Mouse (Mus musculus) thymus, postnatal 0 days (tissue): ENCODE data around the gene Rbm6. TPM values are rescaled to one million over a fixed set of nuclear protein-coding genes. Genes with fewer than 3 reads are reported as not detected.
A peak's percentile ranks its signal among the peaks of the same experiment; 100 is the strongest.

Experiments
- DNase-seq: peaks from one replicate; pipeline ENCODE4 v3.0.0-alpha.2; 2015; ENCODE audit warnings: low spot score
- polyA plus RNA-seq: library from polyadenylated mRNA; unstranded; fragments of >200 nt; fragmentation: Nextera tagmentation; extraction: Ambion mirVana; gene quantifications from 2 replicates; pipeline ENCODE4 v1.2.1, GENCODE M21; 2015

The Rbm6 gene
- polyA plus RNA-seq, 1 experiment from 2014 or later: 66.2 TPM

- DNase-seq: no peak
Observed at GRCm38 (mm10) chr9:107880411-107880810, 7.4 kb upstream of the Rbm6 start.

DNA sequence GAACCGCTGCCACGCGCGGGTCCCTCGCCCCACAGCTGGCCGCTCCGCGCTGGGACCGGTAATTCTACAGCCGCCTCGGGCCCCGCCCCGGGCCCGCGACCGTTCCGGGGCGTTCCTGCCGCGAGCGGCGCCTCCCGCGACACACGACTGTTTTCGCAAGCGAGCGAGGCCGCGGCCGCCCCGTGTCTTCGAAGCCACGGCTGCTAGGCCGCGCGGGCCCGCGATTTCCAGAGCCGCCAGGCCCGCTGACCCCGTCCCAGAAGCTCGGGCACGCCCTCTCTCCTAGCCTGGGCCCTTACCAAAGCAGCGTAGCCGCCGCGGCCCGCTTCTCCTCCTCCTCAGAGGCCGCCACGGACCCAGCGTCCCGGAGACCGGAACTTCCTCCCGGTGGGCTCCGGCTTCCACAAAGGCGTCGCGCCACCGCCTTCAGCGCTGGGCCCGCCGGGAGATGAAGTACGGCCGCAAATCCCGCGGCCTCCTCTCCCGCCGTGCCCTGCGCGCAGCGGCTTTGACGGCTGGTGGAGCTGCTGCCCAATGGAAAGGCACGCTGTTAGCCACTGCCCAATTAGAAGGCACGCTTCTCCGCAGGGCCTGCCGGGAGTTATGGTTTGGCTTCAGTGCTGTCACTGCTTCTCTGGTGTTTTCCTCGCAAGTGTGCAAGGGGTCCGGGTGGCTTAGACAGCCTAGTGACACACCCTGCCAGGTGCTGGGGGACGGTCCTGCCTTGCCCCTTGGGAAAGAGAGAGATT is 513 bp downstream of the Rbm6 start:
- DNase-seq: peak; percentile 98

- DNase-seq: no peak
Observed at GRCm38 (mm10) chr9:107866081-107866480, 7.0 kb downstream of the Rbm6 start.

DNA sequence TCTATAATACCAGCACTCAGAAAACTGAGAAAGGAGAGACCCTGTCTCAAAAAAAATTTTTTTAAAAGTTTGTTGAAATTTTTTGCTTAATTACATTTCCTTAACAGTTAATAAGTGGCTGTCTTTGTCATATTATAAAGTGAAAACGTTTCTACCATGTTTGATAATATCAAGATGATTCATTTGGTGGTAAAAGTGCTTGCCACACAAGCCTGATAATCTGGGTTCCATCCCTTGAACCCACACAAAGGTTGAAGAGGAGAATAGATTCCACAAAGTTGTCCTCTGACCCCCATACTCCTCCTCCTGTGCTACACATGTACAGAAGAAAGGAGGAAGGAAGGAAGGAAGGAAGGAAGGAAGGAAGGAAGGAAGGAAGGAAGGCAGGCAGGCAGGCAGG is 8.5 kb downstream of the Rbm6 start:
- no peak for DNase-seq

GRCm38 (mm10) chr9:107858343-107858742 is 14.7 kb downstream of the Rbm6 start:
- DNase-seq: no peak

DNA sequence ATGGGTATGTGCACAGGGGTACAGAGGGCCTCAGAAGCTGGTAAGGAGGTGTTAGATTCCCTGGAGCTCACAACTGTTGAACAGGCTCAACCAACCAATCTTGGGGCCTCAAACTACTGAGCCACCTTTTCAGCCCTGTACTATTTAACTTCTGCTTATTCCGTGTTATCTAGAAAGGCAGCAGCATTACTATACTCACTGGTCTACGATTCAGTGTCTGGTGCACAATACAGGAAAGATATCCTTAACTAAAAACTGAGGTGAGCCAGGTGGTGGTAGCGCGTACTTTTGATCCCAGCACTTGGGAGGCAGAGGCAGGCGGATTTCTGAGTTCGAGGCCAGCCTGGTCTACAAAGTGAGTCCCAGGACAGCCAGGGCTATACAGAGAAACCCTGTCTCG is 24.1 kb downstream of the Rbm6 start:
- DNase-seq: no peak

DNA sequence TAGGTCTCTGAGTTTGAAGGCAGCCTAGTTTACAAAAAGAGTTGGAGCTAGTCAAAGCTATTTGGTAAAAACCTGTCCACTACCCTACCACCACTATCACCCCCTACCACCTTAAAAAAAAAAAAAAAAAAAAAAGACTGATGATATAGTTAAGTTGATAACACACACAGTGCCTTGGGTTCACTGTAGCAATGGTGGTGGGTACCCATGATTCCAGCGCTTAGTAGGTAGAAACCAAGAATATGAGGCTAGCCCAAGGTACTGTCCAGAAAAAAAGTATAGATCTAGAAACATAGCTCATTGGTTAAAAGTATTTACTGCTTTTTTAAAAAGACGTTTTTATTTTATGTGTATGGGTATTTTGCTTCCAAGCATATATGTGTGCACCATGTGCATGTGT is 30.3 kb downstream of the Rbm6 start:
- no peak for DNase-seq

DNA sequence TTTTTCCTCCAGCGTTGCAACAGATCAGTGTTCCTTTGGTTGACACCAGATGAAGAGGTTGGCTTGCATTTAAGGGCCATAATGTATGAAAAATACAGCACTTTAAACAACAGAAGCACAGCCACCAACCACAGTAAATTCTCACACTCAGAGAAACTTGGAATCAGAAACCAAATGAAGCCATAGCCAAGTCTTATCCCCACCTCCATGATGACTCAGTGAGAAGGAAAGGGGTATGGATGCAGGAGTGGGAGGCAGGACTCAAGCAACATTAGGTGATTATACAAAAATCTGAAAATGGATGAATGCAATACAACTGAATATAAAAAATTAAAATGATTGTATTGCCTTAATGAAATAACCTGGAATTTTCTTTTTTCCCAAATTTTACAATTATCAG is 34.2 kb downstream of the Rbm6 start:
- DNase-seq: no peak

- DNase-seq: no peak
Observed at GRCm38 (mm10) chr9:107833826-107834225, 39.2 kb downstream of the Rbm6 start.

DNA sequence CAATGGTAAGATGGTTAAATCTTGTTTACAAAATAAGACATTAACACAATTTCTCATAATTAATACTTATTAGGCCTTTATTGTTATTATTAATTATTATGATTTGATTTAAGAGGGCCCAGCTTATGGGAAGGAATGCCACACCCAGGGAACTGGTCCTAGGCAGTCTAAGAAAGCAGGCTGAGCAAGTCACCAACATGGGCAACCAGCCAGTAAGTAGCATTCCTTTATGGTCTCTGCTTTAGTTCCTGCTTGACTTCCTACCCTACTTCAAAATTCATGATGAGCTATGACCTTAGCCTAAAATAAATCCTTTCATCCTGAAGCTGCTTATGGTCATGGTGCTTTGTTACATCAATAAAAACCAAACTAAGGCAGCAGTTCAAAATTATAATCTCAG is 41.3 kb downstream of the Rbm6 start:
- no peak for DNase-seq

DNA sequence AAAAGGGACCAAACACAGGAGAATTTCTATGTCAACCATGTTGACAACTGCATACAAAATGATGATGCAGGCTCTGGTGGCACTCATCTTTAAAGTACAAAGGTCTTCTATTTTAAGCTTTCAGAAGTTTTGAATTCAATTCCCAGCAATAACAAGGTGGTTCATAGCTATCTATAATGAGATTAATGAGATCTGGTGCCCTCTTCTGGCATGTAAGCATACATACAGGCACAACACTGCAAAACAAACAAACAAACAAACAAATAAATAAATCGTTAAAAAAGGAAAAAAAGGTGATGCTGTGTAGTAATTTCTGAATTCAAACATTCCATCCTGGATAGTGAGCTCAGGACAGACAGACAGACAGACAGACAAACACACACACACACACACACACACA is 60.9 kb downstream of the Rbm6 start:
- no peak for DNase-seq

DNA sequence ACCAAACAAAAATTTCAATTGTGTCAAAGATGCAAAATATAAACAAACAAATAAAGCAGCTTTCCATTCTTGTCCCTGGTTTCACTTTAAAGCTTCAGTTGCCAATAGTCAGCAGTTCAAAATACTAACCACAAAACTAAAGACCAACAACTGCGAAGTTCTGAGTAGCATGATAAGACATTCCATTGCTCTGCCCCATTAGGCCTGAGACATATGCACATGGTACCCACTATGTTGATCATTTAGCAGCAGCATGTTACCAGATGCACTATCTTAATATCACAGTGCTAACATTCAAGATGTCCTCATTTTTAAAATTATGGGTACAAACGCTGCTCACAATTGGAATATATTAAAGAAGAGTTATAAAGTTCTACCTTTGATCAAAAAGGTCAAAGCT is 62.1 kb downstream of the Rbm6 start:
- DNase-seq: no peak

GRCm38 (mm10) chr9:107791714-107792113 is 81.3 kb downstream of the Rbm6 start:
- no peak for DNase-seq

GRCm38 (mm10) chr9:107782536-107783203 is 90.4 kb downstream of the Rbm6 start:
- no peak for DNase-seq

DNA sequence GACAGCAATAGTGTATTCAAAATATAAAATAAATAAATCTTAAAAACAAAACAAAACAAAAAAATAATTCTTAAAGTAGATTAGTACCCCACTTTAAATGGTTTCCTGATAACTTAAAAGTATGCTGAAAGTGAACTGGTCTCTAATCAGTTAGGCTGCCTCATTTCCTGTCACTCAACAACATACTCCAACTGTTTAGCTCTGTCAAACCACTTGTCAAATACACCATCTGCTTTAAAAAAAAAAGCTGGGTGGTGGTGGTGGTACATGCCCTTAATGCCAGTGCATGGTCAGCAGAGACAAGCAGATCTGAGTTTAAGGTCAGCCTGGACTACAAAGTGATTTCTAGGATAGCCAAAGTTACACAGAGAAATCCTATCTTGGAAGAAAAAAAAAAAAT is 96.2 kb downstream of the Rbm6 start:
- DNase-seq: no peak

GRCm38 (mm10) chr9:107774411-107774810 is 98.6 kb downstream of the Rbm6 start:
- DNase-seq: no peak

- no peak for DNase-seq
Observed at GRCm38 (mm10) chr9:107771782-107772181, 101.3 kb downstream of the Rbm6 start.

DNA sequence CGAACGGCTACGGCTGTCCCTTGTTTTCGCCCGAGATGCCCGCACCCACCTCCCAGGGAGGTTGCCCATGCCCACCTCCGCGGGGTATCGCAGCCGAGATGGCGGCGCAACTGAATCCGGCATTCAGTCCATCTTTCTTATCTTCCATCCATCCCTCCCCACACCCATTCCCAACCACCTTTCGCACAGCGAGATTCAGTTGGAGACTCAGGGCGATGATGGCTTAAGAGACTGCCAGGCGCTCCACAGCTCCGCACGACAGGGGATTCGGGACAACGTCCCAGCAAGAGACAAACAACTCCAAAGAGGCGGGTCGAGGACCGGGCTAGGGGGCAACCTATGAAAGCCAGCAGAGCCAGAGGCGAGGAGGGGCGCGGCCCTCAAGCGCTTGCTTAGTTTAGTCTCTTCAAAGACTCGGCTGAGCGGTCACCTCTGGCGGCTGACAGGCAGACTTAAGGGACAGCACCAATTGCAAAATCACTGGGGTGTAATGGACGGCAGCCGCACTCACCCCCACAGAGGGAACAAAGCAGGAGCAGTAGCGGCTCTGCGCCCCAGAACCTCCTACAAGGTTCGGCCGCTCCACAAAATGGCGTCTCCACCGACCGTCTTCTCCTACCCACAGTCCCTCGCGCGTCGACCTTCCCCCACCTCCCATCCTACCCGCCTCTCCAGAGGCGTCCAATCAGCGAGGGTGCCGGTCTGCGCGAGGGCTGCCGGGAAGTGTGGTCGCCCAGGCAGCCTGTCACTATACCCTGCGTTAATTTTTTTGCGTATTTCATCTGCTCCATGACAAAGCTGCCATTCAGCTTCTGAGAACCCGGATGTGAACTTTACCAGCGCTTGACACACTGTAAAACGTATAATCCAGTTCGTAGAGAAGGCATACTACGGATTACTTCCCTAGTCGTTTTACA is 102.4 kb downstream of the Rbm6 start, which contains the start of gene Rbm5:
TSS of gene Rbm5 (minus strand) at position 623 of the 917 bp plus-strand sequence.
- DNase-seq: peak; percentile 96

DNA sequence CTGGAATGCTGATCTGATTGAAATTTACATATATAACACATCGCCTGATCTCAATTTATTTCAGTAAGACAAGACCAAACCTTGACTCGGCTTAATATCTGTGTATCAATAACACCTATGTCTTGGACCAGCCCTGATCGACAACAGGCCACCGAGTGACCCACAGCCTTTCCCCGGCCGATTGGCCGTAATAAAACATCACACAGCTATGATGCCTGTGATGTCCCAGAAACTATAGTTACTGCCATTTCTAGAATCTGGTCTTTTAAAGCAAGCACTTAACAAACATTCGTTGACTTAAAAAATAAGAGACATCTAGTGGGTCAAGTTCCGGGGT is 103.0 kb downstream of the Rbm6 start:
- no peak for DNase-seq

- DNase-seq: peak; percentile 30
Observed at GRCm38 (mm10) chr9:107769445-107770000, 103.5 kb downstream of the Rbm6 start.

GRCm38 (mm10) chr9:107768851-107769250 is 104.2 kb downstream of the Rbm6 start:
- no peak for DNase-seq

- no peak for DNase-seq
Observed at GRCm38 (mm10) chr9:107759593-107759992, 113.4 kb downstream of the Rbm6 start.
